Mouse (Mus musculus) liver, postnatal 0 days (tissue): ENCODE data around the gene Ccdc175.

Experiments
- CTCF ChIP-seq: sonication (generic); IDR thresholded peaks from 2 replicates; pipeline ENCODE4 v1.5.1; 2016; ENCODE audit warnings: antibody characterized with exemption, low read depth
- EP300 ChIP-seq: IDR thresholded peaks from 2 replicates; pipeline ENCODE4 v1.6.1; 2016; ENCODE audit warnings: antibody characterized with exemption, low read depth, mild to moderate bottlenecking

GRCm38 (mm10) chr12:72081961-72082360 lies 102.9 kb downstream of the Ccdc175 start:
- TF ChIP-seq CTCF (no peak), EP300 (no peak)
